Mouse (Mus musculus) stomach, embryonic 14.5 days (tissue): ENCODE results near the gene Zkscan14. TPM values are rescaled to one million over a fixed set of nuclear protein-coding genes. Genes with fewer than 3 reads are reported as not detected.
"Not testable (repeated sequence)": the region's sequence is repeated elsewhere in the genome, so short reads cannot be mapped to it uniquely, and the experiment has no call there.

Experiments used
- ATAC-seq: fragments of 200-750 bp; cut with Nextera tagmentation; 2 replicates; pipeline ENCODE4 v1.8.0; 2017; ENCODE audit warnings: low read depth, moderate TSS enrichment; ENCODE audit not compliant: insufficient number of reproducible peaks, insufficient read depth, low FRiP score
- H3K27ac ChIP-seq: fragments of 300-500 bp; sonication (generic); 2 replicates; pipeline ENCODE4 v1.5.1; 2014; ENCODE audit warnings: mild to moderate bottlenecking, low read length, moderate library complexity, mixed read lengths
- H3K27me3 ChIP-seq: fragments of 300-500 bp; sonication (generic); 2 replicates; pipeline ENCODE4 v1.6.1; 2014; ENCODE audit warnings: low read length, control low read depth, mixed read lengths; ENCODE audit not compliant: control insufficient read depth, insufficient read depth
- H3K36me3 ChIP-seq: fragments of 300-500 bp; sonication (generic); 2 replicates; pipeline ENCODE4 v1.6.1; 2014; ENCODE audit warnings: mild to moderate bottlenecking, control low read depth, low read length, moderate library complexity, mixed read lengths; ENCODE audit not compliant: control insufficient read depth, insufficient read depth
- H3K4me1 ChIP-seq: fragments of 300-500 bp; sonication (generic); 2 replicates; pipeline ENCODE4 v1.6.1; 2014; ENCODE audit warnings: low read length, control low read depth, mixed read lengths; ENCODE audit not compliant: control insufficient read depth, insufficient read depth
- H3K4me2 ChIP-seq: fragments of 300-500 bp; sonication (generic); replicated peaks from 2 replicates; pipeline ENCODE4 v1.6.1; 2014; ENCODE audit warnings: low read depth, low read length, control low read depth
- H3K4me3 ChIP-seq: fragments of 300-500 bp; sonication (generic); 2 replicates; pipeline ENCODE4 v1.5.1; 2014; ENCODE audit warnings: low read depth, low read length, control low read depth
- H3K9ac ChIP-seq: fragments of 300-500 bp; sonication (generic); replicated peaks from 2 replicates; pipeline ENCODE4 v1.6.1; 2014; ENCODE audit warnings: low read depth, mild to moderate bottlenecking, control low read depth, low read length, moderate library complexity, mixed read lengths
- H3K9me3 ChIP-seq: fragments of 300-500 bp; sonication (generic); 2 replicates; pipeline ENCODE4 v1.6.1; 2016; ENCODE audit warnings: low read depth, low read length, control low read depth; ENCODE audit not compliant: control insufficient read depth
- WGBS: fragments of 180-500 bp; shearing (Covaris S2); extraction: QIAGEN DNeasy Blood & Tissue Kit; methylation state at CpG from one replicate; pipeline ENCODE4 v1.1.7; 2014; 5-methylcytosine and 5-hydroxymethylcytosine counted together
- polyA plus RNA-seq: library from polyadenylated mRNA; unstranded; fragments of >200 nt; fragmentation: Nextera tagmentation; extraction: Ambion mirVana; gene quantifications from 2 replicates; pipeline ENCODE4 v1.2.1, GENCODE M21; 2014

The Zkscan14 gene
- polyA plus RNA-seq, 1 experiment from 2014 or later: 9.6 TPM

GRCm38 (mm10) chr5:145211340-145211739 lies 9.7 kb upstream of the Zkscan14 start:
- H3K4me1 ChIP-seq: no peaks in the 10 kb centered on the region
- ATAC-seq: no peak
- no peak overlapping the region for H3K27ac ChIP-seq
- H3K36me3 ChIP-seq: peaks cover 13% of the 10 kb centered on the region
- 97% methylated on average over 4 of the region's 4 CpGs for WGBS
- no peak overlapping the region for H3K9ac ChIP-seq
- H3K4me2 ChIP-seq: no peak overlapping the region
- H3K4me3 ChIP-seq: no peak overlapping the region
- H3K9me3 ChIP-seq: no peaks in the 10 kb centered on the region
- H3K27me3 ChIP-seq: no peaks in the 10 kb centered on the region

- H3K27ac ChIP-seq, H3K4me3 ChIP-seq, H3K4me2 ChIP-seq, H3K9me3 ChIP-seq, ATAC-seq, H3K9ac ChIP-seq, H3K36me3 ChIP-seq, H3K27me3 ChIP-seq: not testable (repeated sequence)
- 46% methylated on average over 8 of the region's 11 CpGs for WGBS
- peaks cover 11% of the 10 kb centered on the region; the same call in 1 of the 2 replicates for H3K4me1 ChIP-seq
Measured at GRCm38 (mm10) chr5:145208391-145208790, 6.7 kb upstream of the Zkscan14 start.

GRCm38 (mm10) chr5:145207954-145208353 lies 6.3 kb upstream of the Zkscan14 start:
- H3K36me3 ChIP-seq: peaks cover 8% of the 10 kb centered on the region
- 84% methylated on average over 5 of the region's 6 CpGs for WGBS
- H3K4me1 ChIP-seq: peaks cover 11% of the 10 kb centered on the region; the same call in 1 of the 2 replicates
- no peak overlapping the region for H3K4me2 ChIP-seq
- no peak overlapping the region for H3K27ac ChIP-seq
- no peaks in the 10 kb centered on the region for H3K27me3 ChIP-seq
- no peak overlapping the region for H3K9ac ChIP-seq
- H3K4me3 ChIP-seq: no peak overlapping the region
- ATAC-seq: no peak
- H3K9me3 ChIP-seq: no peaks in the 10 kb centered on the region

- peaks cover 11% of the 10 kb centered on the region; the same call in 1 of the 2 replicates for H3K4me1 ChIP-seq
- H3K27ac ChIP-seq: no peak overlapping the region
- H3K9me3 ChIP-seq: no peaks in the 10 kb centered on the region
- no peak overlapping the region for H3K4me3 ChIP-seq
- no peaks in the 10 kb centered on the region for H3K27me3 ChIP-seq
- no peak for ATAC-seq
- H3K9ac ChIP-seq: no peak overlapping the region
- H3K36me3 ChIP-seq: peaks cover 8% of the 10 kb centered on the region
- 96% methylated on average over 6 of the region's 6 CpGs for WGBS
- no peak overlapping the region for H3K4me2 ChIP-seq
Measured at GRCm38 (mm10) chr5:145207385-145207784, 5.7 kb upstream of the Zkscan14 start.

GRCm38 (mm10) chr5:145205041-145205440 lies 3.4 kb upstream of the Zkscan14 start:
- H3K27me3 ChIP-seq: no peaks in the 10 kb centered on the region
- no peaks in the 10 kb centered on the region for H3K9me3 ChIP-seq
- ATAC-seq: no peak
- peak overlapping the region; percentile 48 for H3K4me3 ChIP-seq
- WGBS: 16% methylated on average over 9 of the region's 9 CpGs
- H3K27ac ChIP-seq: no peak overlapping the region
- peaks cover 11% of the 10 kb centered on the region; the same call in 1 of the 2 replicates for H3K4me1 ChIP-seq
- peak overlapping the region; percentile 50 for H3K4me2 ChIP-seq
- peaks cover 6% of the 10 kb centered on the region; the same call in 1 of the 2 replicates for H3K36me3 ChIP-seq
- peak overlapping the region; percentile 10; the same call in 1 of the 2 replicates for H3K9ac ChIP-seq

GRCm38 (mm10) chr5:145203936-145204691 lies 2.4 kb upstream of the Zkscan14 start, which contains the start of gene Zkscan5:
Zkscan5 (plus strand) TSS chr5:145204562.
- WGBS: 0% methylated on average over 22 of the region's 22 CpGs

GRCm38 (mm10) chr5:145202446-145202845 lies 778 bp upstream of the Zkscan14 start:
- Histone ChIP-seq H3K9me3 (no peaks in the 10 kb centered on the region), H3K4me2 (no peak overlapping the region), H3K27me3 (no peaks in the 10 kb centered on the region), H3K9ac (no peak overlapping the region), H3K4me3 (no peak overlapping the region), H3K27ac (no peak overlapping the region), H3K4me1 (peaks cover 11% of the 10 kb centered on the region; the same call in 1 of the 2 replicates), H3K36me3 (no peaks in the 10 kb centered on the region; the same call in 1 of the 2 replicates)
- WGBS: 50% methylated on average over 3 of the region's 3 CpGs
- ATAC-seq: no peak

More at GRCm38 (mm10) chr5:145203936-145204691, 2.4 kb upstream of the Zkscan14 start, which contains the start of gene Zkscan5:
- H3K9me3 ChIP-seq: no peaks in the 10 kb centered on the region
- H3K4me2 ChIP-seq: peak within 1 kb of the TSS; percentile 50
- peak within 1 kb of the TSS; percentile 48 for H3K4me3 ChIP-seq
- H3K27ac ChIP-seq: peak within 1 kb of the TSS; percentile 89
- peak within 1 kb of the TSS; percentile 47; the same call in 1 of the 2 replicates for H3K9ac ChIP-seq
- peaks cover 11% of the 10 kb centered on the region; the same call in 1 of the 2 replicates for H3K4me1 ChIP-seq
- peaks cover 4% of the 10 kb centered on the region; the same call in 1 of the 2 replicates for H3K36me3 ChIP-seq
- no peaks in the 10 kb centered on the region for H3K27me3 ChIP-seq
- ATAC-seq: peak; percentile 97

GRCm38 (mm10) chr5:145200387-145200786 lies 1.3 kb downstream of the Zkscan14 start:
- Histone ChIP-seq H3K9me3 (no peaks in the 10 kb centered on the region), H3K36me3 (peaks cover 5% of the 10 kb centered on the region; the same call in 1 of the 2 replicates), H3K27ac (no peak overlapping the region), H3K9ac (no peak overlapping the region), H3K4me3 (no peak overlapping the region), H3K4me1 (peaks cover 5% of the 10 kb centered on the region; the same call in 1 of the 2 replicates), H3K27me3 (no peaks in the 10 kb centered on the region), H3K4me2 (peak overlapping the region; percentile 97)
- WGBS: 78% methylated on average over 7 of the region's 7 CpGs
- ATAC-seq: no peak
